Mouse (Mus musculus) CH12F3 (cell line): ENCODE data around the gene Wscd2.

Experiments used
- in situ Hi-C: fragments of 300-500 bp; cut with MboI; formaldehyde crosslinking; loops from 2 replicates; pipeline ENCODE4 v1.14.3; 2020; ENCODE audit warnings: low sequenced_read_pairs

Gene Wscd2

DNA sequence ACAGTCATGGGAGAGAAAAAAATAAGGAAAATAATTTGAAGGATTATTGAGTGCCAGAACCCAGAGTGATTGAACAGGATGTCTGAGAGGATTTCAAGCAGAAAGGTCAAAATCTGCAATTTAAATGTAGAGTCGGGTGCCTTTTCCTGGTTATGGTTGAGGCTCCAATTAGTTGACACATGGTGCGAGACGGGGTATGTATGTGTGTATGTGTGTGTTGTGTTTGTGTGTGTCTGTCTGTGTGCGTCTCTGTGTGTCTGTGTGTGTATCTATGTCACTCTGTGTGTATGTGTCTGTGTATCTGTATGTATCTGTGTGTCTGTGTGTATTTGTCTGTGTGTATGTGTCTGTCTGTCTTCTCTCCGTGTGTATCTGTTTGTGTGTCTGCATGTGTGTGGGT is 11.1 kb upstream of the Wscd2 start:
- in situ Hi-C loops: loop anchor here (10.0 kb wide), 1 partner anchor 246 kb away; the partner anchor contains the start of gene 1700069L16Rik

- in situ Hi-C loops: no loop called here
These were observed 9.7 kb upstream of the Wscd2 start for GRCm38 (mm10) chr5:113480451-113480850.

DNA sequence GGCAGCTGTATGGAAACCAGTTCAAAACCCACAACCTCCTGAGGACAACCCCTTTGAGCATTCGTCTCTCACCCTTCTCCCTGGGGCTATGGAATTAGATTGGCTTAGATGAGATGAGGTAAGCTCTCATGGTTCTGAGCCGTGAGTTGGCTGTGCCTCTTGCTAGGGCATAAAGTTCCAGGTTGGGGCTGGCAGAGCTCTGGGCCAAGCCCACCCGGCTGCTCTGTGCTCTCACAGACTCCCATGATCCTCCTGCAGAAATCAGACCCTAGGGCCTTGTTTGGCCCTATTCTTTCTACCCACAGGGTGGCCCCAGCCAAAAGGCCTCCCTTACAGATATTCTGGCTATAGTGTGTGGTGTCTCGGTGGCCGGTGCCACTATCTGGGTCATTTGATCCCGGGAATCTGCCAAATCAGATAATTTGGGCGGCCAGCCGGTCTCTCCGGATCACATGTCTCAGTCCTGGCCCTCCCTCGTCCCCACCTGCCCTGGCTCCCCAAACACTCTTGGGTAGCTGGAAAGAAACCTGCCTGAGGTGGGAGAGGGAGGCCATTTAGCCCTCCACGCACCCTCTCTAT is 4.5 kb upstream of the Wscd2 start:
- in situ Hi-C loops: no loop called here

GRCm38 (mm10) chr5:113487879-113488278 is 2.3 kb upstream of the Wscd2 start:
- in situ Hi-C loops: no loop called here

DNA sequence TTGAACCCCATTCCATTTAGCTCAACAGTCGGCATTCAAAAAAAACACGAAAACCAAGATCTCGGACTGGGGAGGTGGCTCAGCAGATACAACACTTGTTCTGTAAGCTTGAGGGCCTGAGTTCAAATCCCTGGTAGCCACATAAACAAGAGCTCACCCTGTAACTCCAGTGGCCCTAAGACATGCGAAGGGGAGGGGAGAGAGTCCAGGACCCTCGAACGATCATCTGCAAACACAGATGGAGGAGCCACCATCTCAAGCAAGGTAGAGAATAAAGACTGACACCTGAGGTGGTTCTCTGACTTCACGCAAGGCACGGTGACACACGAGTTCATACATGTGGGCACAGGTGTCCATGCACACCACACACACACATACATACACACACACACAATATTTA is 516 bp upstream of the Wscd2 start:
- in situ Hi-C loops: no loop called here

- in situ Hi-C loops: no loop called here
These were observed 531 bp downstream of the Wscd2 start for GRCm38 (mm10) chr5:113490467-113491260.

DNA sequence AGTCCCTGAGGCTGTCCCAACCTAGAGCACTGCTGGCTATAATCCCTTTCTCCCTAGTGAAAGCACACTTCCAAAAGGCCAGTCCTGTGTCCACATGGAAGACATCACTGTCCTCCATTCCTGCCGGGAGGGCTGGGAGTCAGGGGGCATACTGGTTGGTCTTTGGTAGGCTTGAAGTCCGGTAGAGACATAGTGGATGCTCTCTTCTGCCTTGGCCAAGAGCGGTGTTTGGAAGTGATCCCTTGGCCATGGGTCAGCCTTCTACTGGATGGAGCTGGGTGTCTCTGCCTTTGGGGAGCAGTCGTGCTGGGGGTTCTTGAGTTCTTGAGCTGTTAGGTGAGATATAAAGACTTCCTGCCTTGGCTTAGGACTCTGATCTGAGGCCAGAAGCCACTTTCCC is 1.4 kb downstream of the Wscd2 start:
- in situ Hi-C loops: no loop called here

GRCm38 (mm10) chr5:113491988-113492387 is 1.9 kb downstream of the Wscd2 start:
- in situ Hi-C loops: no loop called here

DNA sequence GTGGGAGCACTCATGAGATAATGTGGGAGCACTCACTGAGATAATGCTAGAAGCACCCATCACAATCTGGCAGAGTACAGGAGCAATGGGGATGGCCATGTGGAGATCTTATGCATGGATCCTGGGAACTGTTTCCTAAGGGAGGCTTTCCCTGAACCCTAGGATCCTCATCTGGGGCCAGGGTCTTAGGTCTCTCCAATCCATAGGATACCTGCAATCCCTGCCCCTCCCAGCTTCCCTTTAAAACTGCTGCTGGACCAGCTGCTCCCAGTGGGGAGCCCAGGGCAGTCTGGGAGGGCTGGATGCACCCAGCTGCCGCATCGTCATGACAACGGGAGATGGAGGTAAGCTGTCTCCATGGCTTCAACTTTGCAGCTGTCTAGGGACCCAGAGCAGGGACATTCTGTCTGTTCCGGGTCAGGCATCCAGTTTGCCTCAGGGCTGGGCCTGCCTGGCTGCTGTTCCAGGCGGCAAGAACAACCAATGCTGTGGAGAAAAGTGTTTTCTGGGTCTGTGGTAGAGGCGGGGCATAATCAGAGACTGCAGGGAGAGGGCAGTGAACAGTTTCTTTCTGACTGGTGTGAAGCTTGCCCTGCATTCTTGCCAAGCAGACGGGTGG is 2.4 kb downstream of the Wscd2 start:
- in situ Hi-C loops: no loop called here

DNA sequence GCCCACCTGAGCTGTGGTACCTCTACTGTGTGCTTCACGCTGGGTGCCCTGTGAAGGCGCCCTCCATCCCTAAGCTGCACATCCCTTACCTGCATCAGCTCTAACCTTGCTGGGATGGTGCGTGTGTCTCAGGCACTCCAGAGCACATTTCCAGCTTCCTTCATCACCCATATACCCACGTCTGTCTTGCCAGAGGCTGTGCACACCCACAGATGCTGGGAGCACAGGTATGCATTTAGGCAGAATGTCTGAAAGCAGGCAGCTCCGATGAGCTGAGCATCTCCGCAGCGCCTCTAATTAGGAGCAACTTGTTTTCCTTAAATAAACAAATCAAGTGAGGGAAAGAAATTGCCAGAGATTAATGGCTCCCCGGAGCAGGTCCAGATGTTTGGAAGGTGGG is 3.9 kb downstream of the Wscd2 start:
- in situ Hi-C loops: no loop called here

GRCm38 (mm10) chr5:113496926-113497325 is 6.8 kb downstream of the Wscd2 start:
- in situ Hi-C loops: no loop called here

DNA sequence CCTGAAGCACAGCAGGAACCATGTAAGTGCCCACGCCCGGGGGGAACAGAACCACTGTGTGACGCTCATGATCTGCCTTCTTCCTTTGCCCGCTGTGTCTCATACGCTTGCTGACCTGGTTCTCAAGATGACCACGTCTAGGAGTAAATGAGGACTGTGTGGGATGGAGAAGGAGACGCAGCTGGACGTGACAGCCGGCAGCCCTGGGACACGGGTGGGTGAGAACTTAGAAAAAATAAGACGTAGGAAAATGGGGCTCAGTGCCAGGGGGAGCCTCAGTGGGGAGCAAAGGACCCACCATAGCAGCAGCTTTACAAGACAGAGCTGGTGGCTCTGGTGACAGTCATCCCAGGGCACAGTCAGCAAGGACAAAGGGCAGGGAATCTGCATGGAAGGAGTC is 9.3 kb downstream of the Wscd2 start:
- in situ Hi-C loops: no loop called here

- in situ Hi-C loops: no loop called here
These were observed 13.1 kb downstream of the Wscd2 start for GRCm38 (mm10) chr5:113503276-113503675.

- in situ Hi-C loops: no loop called here
These were observed 14.5 kb downstream of the Wscd2 start for GRCm38 (mm10) chr5:113504654-113505053.

GRCm38 (mm10) chr5:113506065-113506464 is 15.9 kb downstream of the Wscd2 start:
- in situ Hi-C loops: no loop called here

DNA sequence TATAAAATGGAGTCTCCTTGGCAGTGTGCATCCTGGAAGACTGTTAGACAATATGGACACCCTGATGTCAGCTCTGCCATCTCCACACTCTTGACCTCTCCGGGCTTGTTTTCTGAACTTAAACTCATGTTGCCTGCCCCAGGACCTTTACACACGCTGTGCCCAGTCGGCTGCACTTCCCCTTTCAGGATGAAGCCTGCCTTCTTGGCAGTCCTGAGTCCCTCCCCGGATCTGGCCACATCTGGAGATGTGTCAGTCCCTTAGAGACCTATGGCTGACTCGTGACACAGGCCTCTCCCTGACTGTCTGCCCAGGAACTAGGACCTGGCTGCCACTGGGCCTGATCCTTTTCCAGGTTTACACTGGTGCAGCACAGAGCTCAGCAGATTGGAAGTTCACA is 16.6 kb downstream of the Wscd2 start:
- in situ Hi-C loops: no loop called here

GRCm38 (mm10) chr5:113509167-113509566 is 19.0 kb downstream of the Wscd2 start:
- in situ Hi-C loops: no loop called here

DNA sequence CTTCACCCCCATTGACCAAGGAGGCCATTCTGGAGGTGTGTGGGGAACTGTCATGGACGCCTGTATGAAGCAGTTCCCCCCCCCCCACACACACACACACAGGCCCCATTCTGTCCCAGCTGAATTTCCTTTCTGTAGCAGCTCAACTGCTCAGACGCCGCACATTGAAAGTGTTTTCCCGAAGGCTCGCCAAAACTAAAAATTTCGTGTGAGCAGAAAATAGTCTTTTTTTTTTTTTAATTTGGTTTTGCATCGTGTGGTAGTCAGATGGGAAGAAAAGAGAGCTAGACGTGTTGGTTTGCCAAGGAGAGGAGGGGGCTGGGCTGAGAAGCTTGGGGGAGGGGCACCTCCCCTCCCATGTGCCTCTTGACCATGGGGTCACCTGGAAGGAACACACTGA is 23.5 kb downstream of the Wscd2 start:
- in situ Hi-C loops: no loop called here

GRCm38 (mm10) chr5:113514062-113514461 is 23.9 kb downstream of the Wscd2 start:
- in situ Hi-C loops: no loop called here

DNA sequence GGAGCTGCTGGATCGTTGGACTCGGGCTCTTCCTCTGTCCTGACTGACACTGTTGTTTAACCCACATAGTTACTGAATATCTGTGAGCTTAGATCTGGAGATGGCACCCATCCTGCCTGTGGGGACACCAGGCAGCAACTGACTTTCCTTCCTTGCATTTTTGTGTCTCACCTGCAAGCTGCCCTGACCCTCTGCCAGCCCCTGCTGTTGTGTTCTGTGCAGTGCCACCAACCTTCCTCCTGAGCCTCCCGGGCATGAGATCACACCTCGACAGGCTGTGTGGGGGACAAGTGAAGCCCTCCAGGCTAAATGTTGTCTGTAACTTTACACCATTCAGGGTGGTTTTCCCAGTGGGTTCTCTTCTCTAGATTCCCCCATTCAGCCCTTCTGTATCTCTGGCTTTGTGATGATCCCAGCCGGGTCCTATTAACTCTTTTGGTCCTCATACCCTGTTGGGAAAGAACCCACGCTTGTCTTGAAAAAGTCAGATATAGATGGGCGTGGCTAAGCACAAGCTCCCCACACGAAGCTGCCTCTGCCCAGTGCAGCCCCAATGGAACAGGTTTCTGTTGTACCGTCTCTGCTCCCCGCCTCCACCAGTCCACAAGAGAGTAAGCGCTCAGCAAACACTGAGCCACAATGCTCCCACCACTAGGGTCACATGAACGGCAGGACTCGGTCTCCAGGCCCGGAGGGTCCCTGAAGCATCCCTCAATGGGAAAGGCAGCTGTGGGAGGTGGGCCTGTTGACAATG is 26.2 kb downstream of the Wscd2 start:
- in situ Hi-C loops: no loop called here

- in situ Hi-C loops: no loop called here
These were observed 26.8 kb downstream of the Wscd2 start for GRCm38 (mm10) chr5:113516873-113517336.
